Mouse (Mus musculus) erythroblast, embryonic 14.5 days (primary cell): ENCODE measurements around the gene Fam126a. TPM values are rescaled to one million over a fixed set of nuclear protein-coding genes. Genes with fewer than 3 reads are reported as not detected.

Experiments used
- H3K27me3 ChIP-seq: 2 replicates; pipeline ENCODE4 v1.6.1; 2012; ENCODE audit warnings: inconsistent platforms; ENCODE audit not compliant: control insufficient read depth
- H3K36me3 ChIP-seq: 2 replicates; pipeline ENCODE4 v1.6.1; 2012; ENCODE audit warnings: mild to moderate bottlenecking, inconsistent platforms; ENCODE audit not compliant: control insufficient read depth
- H3K4me1 ChIP-seq: 2 replicates; pipeline ENCODE4 v1.6.1; 2012; ENCODE audit warnings: inconsistent platforms; ENCODE audit not compliant: control insufficient read depth
- H3K4me3 ChIP-seq: replicated peaks from 2 replicates; pipeline ENCODE3; 2012; ENCODE audit warnings: moderate library complexity, mild to moderate bottlenecking, inconsistent platforms
- H3K9me3 ChIP-seq: 2 replicates; pipeline ENCODE4 v1.6.1; 2012; ENCODE audit warnings: low read length, inconsistent platforms, mixed read lengths; ENCODE audit not compliant: control insufficient read depth
- GATA1 ChIP-seq: IDR thresholded peaks from 2 replicates; pipeline ENCODE4 v1.6.1; 2012; ENCODE audit warnings: low read length, inconsistent platforms, mixed read lengths
- TAL1 ChIP-seq: IDR thresholded peaks from 3 replicates; pipeline ENCODE4 v1.6.1; 2012; ENCODE audit warnings: low read length, inconsistent platforms, mixed read lengths
- polyA plus RNA-seq: library from polyadenylated mRNA; stranded (reverse); fragments of >175 nt; gene quantifications from 2 replicates; pipeline ENCODE4 v1.2.3, GENCODE M21; 2012

Fam126a gene
- polyA plus RNA-seq: 2.4 and 3.5 TPM in 2 replicates

GRCm38 (mm10) chr5:24030579-24030969, at the start of gene Fam126a:
Gene Fam126a, minus strand, starts transcription at chr5:24030690.
- H3K9me3 ChIP-seq: no peaks in the 10 kb centered on the region

DNA sequence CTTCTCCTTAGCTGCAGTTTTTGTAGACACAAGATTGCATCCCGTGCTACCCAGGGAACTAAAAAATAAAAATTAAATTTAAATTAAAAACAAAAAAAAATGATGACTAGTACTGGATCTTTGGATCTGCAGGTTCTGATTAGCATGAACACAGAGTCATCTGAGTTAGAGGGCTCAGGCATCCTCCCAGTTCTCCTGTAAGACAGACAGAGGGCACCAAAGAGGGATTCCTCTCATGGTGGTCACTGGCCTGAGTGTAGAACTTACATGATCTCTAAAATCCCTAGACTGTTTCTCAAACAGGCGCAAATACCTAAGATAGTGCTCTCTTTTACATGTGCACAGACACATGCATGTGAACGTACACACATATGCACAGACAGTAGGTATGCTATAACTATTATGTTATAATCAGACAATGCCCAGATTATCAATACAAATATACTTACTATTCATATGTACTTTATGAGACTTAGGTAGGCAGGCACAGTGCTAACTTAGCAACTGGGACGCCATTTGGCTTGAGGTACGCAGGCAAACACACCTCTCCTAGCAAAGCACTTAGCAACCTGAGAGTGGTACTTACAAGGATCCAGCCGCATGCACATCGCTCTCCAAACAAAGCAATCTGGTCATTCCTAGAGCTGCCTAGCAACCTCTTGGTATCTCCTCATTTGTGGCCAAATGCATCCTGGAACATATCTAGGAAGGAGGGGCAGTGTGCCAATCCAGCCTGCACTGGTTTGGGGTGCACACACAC, 48.1 kb upstream of the Fam126a start:
- H3K9me3 ChIP-seq: no peaks in the 10 kb centered on the region
- TF ChIP-seq TAL1 (no peak), GATA1 (no peak)

More at GRCm38 (mm10) chr5:24030579-24030969, at the start of gene Fam126a:
- Histone ChIP-seq H3K4me3 (peak within 1 kb of the TSS; percentile 100), H3K27me3 (no peaks in the 10 kb centered on the region), H3K4me1 (peaks cover 44% of the 10 kb centered on the region), H3K36me3 (peaks cover 36% of the 10 kb centered on the region)
- TF ChIP-seq GATA1 (no peak), TAL1 (no peak)

DNA sequence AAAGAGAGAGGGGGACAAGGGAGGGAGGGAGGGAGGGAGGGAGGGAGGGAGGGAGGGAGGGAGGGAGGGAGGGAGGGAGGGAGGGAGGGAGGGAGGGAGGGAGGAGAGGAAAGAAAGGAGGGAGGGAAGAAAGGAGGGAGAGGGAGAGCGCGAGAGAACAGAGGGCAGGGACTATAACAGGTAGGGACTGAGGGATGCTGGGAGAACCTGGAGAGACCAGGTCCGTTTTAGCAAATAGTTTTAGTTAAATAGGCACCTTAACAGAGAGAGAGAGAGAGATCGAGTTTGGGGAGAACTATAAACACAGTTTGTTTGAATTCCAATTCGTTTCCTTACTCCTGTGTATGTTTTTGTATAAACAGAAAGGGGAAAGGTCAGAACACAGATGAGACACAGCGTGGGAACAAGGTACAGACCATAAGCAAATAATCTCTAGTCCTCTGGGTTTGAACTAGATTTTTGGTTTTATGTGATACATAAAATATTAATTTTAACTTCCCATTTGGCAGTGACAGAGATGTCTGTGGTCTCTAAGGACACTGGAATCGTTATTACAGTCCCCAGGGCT, 47.3 kb upstream of the Fam126a start:
- no peak overlapping the region for H3K4me3 ChIP-seq
- TF ChIP-seq TAL1 (no peak), GATA1 (no peak)
- no peaks in the 10 kb centered on the region for H3K9me3 ChIP-seq
- H3K4me1 ChIP-seq: no peaks in the 10 kb centered on the region
- H3K27me3 ChIP-seq: peaks cover 24% of the 10 kb centered on the region
- no peaks in the 10 kb centered on the region for H3K36me3 ChIP-seq

More for the DNA sequence above, 48.1 kb upstream of the Fam126a start:
- Histone ChIP-seq H3K4me3 (no peak overlapping the region), H3K4me1 (no peaks in the 10 kb centered on the region), H3K36me3 (no peaks in the 10 kb centered on the region), H3K27me3 (peaks cover 25% of the 10 kb centered on the region)

DNA sequence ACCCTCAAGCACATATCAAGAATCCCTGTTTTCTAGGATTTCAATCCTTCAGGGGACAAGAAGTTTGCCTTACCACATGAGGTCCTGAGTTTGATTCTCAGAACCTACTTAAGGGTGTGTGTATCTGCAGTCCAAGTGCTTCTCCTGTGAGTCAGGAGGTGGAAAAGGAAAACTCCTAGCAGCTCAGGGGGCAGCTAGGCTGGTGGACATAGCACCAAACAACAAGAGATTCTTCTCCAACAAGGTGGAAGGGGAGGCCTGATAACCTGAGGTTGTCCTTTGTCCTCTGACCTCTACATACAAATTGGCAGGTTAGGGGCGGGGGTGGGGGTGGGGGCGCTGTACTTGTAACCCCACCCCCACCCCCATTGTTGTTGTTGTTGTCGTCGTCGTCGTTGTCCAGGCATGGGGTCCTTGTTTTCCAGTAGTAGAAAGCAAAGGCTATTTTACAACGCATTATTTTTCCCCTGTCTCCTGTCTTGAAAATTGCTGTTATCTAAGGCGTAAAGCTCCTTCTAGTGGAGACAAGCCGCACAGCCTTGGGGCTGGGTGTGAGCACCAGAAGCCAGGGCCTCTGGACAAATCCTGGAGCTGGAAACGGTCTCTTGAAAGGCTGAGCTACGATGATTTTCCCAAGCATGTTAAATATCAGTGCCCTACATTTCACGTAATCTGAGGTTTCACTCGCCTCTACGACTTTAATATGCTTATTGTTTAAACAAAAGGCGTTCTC, 46.7 kb upstream of the Fam126a start:
- Histone ChIP-seq H3K4me1 (no peaks in the 10 kb centered on the region), H3K4me3 (peak overlapping the region; percentile 19), H3K9me3 (no peaks in the 10 kb centered on the region), H3K36me3 (no peaks in the 10 kb centered on the region), H3K27me3 (peaks cover 24% of the 10 kb centered on the region)
- TF ChIP-seq GATA1: no peak
- no peak for TF ChIP-seq TAL1

- Histone ChIP-seq H3K4me3 (no peak overlapping the region), H3K4me1 (no peaks in the 10 kb centered on the region), H3K36me3 (no peaks in the 10 kb centered on the region), H3K9me3 (no peaks in the 10 kb centered on the region), H3K27me3 (no peaks in the 10 kb centered on the region)
- TF ChIP-seq TAL1 (no peak), GATA1 (no peak)
Measured at GRCm38 (mm10) chr5:24072031-24072430, 41.5 kb upstream of the Fam126a start.

DNA sequence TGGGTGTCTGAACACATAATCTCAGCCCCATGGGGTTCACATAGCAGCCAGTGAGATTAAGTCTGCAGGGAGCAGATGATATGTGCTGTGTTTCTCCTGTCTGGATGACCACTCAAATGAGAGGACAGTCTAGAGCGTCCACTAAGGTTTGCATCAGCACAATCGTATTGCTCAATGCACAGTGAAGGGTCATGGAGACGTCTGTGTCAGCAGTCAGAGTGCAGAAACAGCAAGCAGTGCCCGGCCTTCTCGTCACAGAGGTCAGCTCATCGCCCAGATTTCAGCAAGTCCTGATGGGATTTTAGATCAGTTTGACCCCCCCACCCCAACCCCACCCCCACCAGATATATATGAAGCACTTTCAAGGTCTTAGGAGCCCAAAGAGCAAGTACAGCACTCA, 38.5 kb upstream of the Fam126a start:
- Histone ChIP-seq H3K9me3 (no peaks in the 10 kb centered on the region), H3K4me1 (no peaks in the 10 kb centered on the region), H3K4me3 (no peak overlapping the region), H3K36me3 (no peaks in the 10 kb centered on the region), H3K27me3 (no peaks in the 10 kb centered on the region)
- no peak for TF ChIP-seq GATA1
- TF ChIP-seq TAL1: no peak

GRCm38 (mm10) chr5:24063545-24063944, 33.1 kb upstream of the Fam126a start:
- H3K27me3 ChIP-seq: no peaks in the 10 kb centered on the region; the same call in 1 of the 2 replicates
- no peak overlapping the region for H3K4me3 ChIP-seq
- no peaks in the 10 kb centered on the region for H3K4me1 ChIP-seq
- TF ChIP-seq TAL1 (no peak), GATA1 (no peak)
- no peaks in the 10 kb centered on the region for H3K36me3 ChIP-seq
- H3K9me3 ChIP-seq: no peaks in the 10 kb centered on the region

GRCm38 (mm10) chr5:24063034-24063433, 32.5 kb upstream of the Fam126a start:
- Histone ChIP-seq H3K36me3 (no peaks in the 10 kb centered on the region), H3K4me1 (no peaks in the 10 kb centered on the region), H3K9me3 (no peaks in the 10 kb centered on the region), H3K27me3 (no peaks in the 10 kb centered on the region; the same call in 1 of the 2 replicates), H3K4me3 (no peak overlapping the region)
- TF ChIP-seq TAL1 (no peak), GATA1 (no peak)

- no peak overlapping the region for H3K4me3 ChIP-seq
- peaks cover 4% of the 10 kb centered on the region for H3K9me3 ChIP-seq
- no peak for TF ChIP-seq TAL1
- TF ChIP-seq GATA1: no peak
- no peaks in the 10 kb centered on the region for H3K36me3 ChIP-seq
- H3K27me3 ChIP-seq: no peaks in the 10 kb centered on the region; the same call in 1 of the 2 replicates
- no peaks in the 10 kb centered on the region for H3K4me1 ChIP-seq
Measured at GRCm38 (mm10) chr5:24060949-24061348, 30.5 kb upstream of the Fam126a start.
